Mouse (Mus musculus) heart, postnatal 0 days (tissue): ENCODE measurements around the gene Rnaseh2b. TPM values are rescaled to one million over a fixed set of nuclear protein-coding genes. Genes with fewer than 3 reads are reported as not detected.

Source experiments
- ATAC-seq: fragments of 200-750 bp; cut with Nextera tagmentation; 2 replicates; pipeline ENCODE4 v1.8.0; 2017; ENCODE audit warnings: low read depth, moderate number of reproducible peaks, moderate library complexity; ENCODE audit not compliant: insufficient read depth
- DNase-seq: peaks from one replicate; pipeline ENCODE4 v3.0.0-alpha.2; 2016; ENCODE audit warnings: low spot score
- H3K27ac ChIP-seq: fragments of 300-500 bp; sonication (generic); 2 replicates; pipeline ENCODE4 v1.5.1; 2014; ENCODE audit warnings: low read depth, mild to moderate bottlenecking
- H3K27me3 ChIP-seq: fragments of 300-500 bp; sonication (generic); 2 replicates; pipeline ENCODE4 v1.6.1; 2014; ENCODE audit warnings: low read length, mixed read lengths; ENCODE audit not compliant: control insufficient read depth, insufficient read depth
- H3K36me3 ChIP-seq: fragments of 300-500 bp; sonication (generic); replicated peaks from 2 replicates; pipeline ENCODE4 v1.6.1; 2014; ENCODE audit warnings: low read length, mixed read lengths; ENCODE audit not compliant: control insufficient read depth, insufficient read depth
- H3K4me1 ChIP-seq: fragments of 300-500 bp; sonication (generic); 2 replicates; pipeline ENCODE4 v1.6.1; 2014; ENCODE audit warnings: antibody characterized with exemption; ENCODE audit not compliant: control insufficient read depth, insufficient read depth
- H3K4me2 ChIP-seq: fragments of 300-500 bp; sonication (generic); 2 replicates; pipeline ENCODE4 v1.6.1; 2014; ENCODE audit warnings: low read depth, mild to moderate bottlenecking, low read length, moderate library complexity
- H3K4me3 ChIP-seq: fragments of 300-500 bp; sonication (generic); 2 replicates; pipeline ENCODE4 v1.5.1; 2014; ENCODE audit warnings: low read depth, low read length
- H3K9ac ChIP-seq: fragments of 300-500 bp; sonication (generic); replicated peaks from 2 replicates; pipeline ENCODE4 v1.6.1; 2014; ENCODE audit warnings: low read depth, low read length, mixed read lengths
- H3K9me3 ChIP-seq: fragments of 300-500 bp; sonication (generic); replicated peaks from 2 replicates; pipeline ENCODE4 v1.6.1; 2016; ENCODE audit warnings: low read length; ENCODE audit not compliant: control insufficient read depth
- CTCF ChIP-seq: IDR thresholded peaks from 2 replicates; pipeline ENCODE4 v1.5.1; 2016; ENCODE audit warnings: antibody characterized with exemption, control low read depth, low read depth
- EP300 ChIP-seq: IDR thresholded peaks from 2 replicates; pipeline ENCODE4 v1.6.1; 2016; ENCODE audit warnings: antibody characterized with exemption, low read depth
- WGBS: fragments of 180-500 bp; shearing (Covaris S2); extraction: QIAGEN DNeasy Blood & Tissue Kit; methylation state at CpG from one replicate; pipeline ENCODE4 v1.1.7; 2014; 5-methylcytosine and 5-hydroxymethylcytosine counted together
- polyA plus RNA-seq: library from polyadenylated mRNA; unstranded; fragments of >200 nt; fragmentation: Nextera tagmentation; extraction: Ambion mirVana; gene quantifications from 2 replicates; pipeline ENCODE4 v1.2.1, GENCODE M21; 2015
- total RNA-seq: library from RNA; depleted of rRNA; stranded (reverse); fragments of >200 nt; gene quantifications from 2 replicates; pipeline ENCODE4 v1.2.3, GENCODE M21; 2014; ENCODE audit warnings: low replicate concordance

Rnaseh2b gene
- total and polyA plus RNA-seq, 2 experiments from 2014 or later: 23.9 to 38.0 TPM

DNA sequence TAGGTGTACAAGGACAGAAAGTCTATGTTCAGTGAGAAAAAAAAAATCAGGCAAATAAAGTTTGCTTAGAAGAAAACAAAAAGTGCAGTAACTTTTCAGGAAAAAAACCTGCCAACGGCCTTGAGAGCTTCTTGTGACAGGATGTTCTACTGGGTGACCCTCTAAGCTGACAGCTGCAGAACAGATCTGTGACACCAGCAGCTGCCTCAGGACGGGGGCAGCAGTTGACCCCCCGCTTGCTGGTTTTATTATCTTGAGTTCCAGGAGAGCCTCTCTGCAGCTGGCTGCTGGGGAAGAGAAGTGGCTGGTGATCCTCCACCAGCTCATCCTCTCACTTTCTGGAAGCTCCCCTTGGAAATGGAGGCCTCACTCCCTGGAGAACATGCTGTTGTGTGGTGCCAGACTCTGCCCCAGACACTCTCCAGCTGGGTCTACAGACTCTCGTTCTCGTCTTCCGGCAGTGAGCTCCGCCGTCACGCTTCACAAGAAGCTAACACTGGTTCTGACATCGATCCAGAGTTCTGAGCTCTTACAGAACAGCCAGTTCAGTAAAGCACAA lies 33.3 kb upstream of the Rnaseh2b start:
- Histone ChIP-seq H3K4me3 (no peak overlapping the region), H3K9me3 (no peaks in the 10 kb centered on the region), H3K9ac (no peak overlapping the region), H3K4me2 (0 out of 2 replicates have a peak overlapping the region, but pooled peaks have one; percentile 9), H3K4me1 (peaks cover 6% of the 10 kb centered on the region; the same call in 1 of the 2 replicates), H3K36me3 (no peaks in the 10 kb centered on the region), H3K27me3 (no peaks in the 10 kb centered on the region), H3K27ac (peak overlapping the region; percentile 39)
- TF ChIP-seq EP300 (no peak), CTCF (no peak)
- DNase-seq (peak; percentile 8), ATAC-seq (peak; percentile 41; the same call in 1 of the 2 replicates)
- WGBS: 37% methylated on average over 10 of the region's 10 CpGs

DNA sequence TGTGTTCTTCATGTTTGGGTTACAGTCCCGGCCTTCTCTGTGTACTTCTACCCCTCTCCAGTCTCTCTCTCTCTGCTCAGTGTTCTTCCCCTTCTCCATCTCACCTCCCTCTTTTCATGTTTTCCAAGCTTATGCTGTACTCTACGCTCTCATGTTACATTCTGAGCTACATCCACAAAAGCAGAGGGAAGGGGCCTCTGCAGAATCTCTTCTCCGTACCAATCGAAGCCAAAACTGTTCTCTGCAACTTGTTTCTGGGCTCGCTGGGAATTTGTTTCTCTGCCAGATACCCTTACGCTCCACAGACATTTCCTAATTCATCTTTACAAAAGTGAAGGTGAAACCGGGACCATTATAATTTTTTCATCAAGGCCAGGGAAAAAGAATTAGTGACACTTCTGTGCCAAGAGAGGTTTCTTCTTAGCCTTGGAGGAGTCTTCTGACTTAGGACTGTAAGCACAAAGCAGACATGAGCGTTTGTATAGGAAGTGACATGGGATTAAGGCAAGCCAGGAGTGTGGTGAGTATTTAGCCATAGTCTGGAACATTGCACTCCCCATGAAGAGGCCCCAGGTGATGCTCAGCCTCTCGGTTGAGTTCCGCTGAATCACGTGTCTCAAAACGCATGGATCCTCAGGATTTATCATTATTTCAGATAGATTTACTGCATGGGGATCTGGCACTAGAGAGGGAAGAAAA lies 21.5 kb upstream of the Rnaseh2b start:
- Histone ChIP-seq H3K4me3 (no peak overlapping the region), H3K9ac (no peak overlapping the region), H3K27me3 (no peaks in the 10 kb centered on the region), H3K4me2 (no peak overlapping the region), H3K4me1 (no peaks in the 10 kb centered on the region), H3K9me3 (no peaks in the 10 kb centered on the region), H3K36me3 (no peaks in the 10 kb centered on the region), H3K27ac (no peak overlapping the region)
- TF ChIP-seq EP300 (no peak), CTCF (no peak)
- no peak for DNase-seq
- WGBS: 84% methylated on average over 12 of the region's 12 CpGs
- no peak for ATAC-seq

DNA sequence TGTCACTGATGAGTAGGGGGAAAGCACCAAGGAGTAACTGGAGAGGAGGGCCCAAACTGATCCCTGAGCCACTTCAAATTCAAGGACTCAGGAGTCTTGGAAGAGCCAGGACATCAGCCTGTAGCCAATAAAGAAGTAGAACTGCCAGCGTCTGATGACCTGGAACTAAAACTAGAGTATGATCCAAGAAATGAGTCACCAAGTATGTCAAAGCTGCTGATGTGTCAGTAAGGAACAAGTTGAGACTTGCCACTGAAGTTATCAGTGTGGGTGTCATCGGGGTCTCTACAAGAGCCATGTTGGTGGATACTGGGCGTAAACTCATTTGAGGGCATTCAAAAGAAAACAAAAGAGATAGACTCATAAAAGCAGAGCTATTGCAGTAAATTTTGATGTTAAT lies 18.8 kb upstream of the Rnaseh2b start:
- Histone ChIP-seq H3K36me3 (no peaks in the 10 kb centered on the region), H3K4me3 (no peak overlapping the region), H3K9ac (no peak overlapping the region), H3K4me1 (no peaks in the 10 kb centered on the region), H3K27me3 (no peaks in the 10 kb centered on the region), H3K4me2 (no peak overlapping the region), H3K9me3 (no peaks in the 10 kb centered on the region), H3K27ac (no peak overlapping the region)
- WGBS: 65% methylated on average over 3 of the region's 3 CpGs
- DNase-seq (no peak), ATAC-seq (no peak)
- TF ChIP-seq CTCF (no peak), EP300 (no peak)

DNA sequence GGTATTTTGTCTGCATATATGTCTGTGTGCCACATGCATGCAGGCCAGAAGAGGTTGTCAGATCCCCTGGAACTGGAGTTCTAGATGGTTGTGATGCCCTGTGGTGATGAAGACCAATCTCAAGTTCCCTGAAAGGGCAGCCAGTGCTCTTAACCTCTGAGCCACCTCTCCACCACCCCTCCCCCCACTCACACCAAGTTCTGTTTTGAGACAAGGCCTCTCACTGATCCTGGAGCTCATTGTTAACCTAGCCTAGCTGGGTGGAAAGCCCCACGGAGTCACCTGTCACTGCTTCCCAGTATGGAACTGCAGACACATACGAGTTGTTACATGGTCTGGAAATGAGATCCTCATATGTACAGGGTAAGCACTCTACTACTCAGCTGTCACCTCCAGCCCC lies 9.4 kb upstream of the Rnaseh2b start:
- TF ChIP-seq CTCF (no peak), EP300 (no peak)
- Histone ChIP-seq H3K4me1 (no peaks in the 10 kb centered on the region), H3K9me3 (no peaks in the 10 kb centered on the region), H3K4me2 (no peak overlapping the region), H3K36me3 (no peaks in the 10 kb centered on the region), H3K27me3 (no peaks in the 10 kb centered on the region), H3K9ac (no peak overlapping the region), H3K27ac (no peak overlapping the region), H3K4me3 (no peak overlapping the region)
- 55% methylated on average over 2 of the region's 2 CpGs for WGBS
- no peak for ATAC-seq
- DNase-seq: no peak

DNA sequence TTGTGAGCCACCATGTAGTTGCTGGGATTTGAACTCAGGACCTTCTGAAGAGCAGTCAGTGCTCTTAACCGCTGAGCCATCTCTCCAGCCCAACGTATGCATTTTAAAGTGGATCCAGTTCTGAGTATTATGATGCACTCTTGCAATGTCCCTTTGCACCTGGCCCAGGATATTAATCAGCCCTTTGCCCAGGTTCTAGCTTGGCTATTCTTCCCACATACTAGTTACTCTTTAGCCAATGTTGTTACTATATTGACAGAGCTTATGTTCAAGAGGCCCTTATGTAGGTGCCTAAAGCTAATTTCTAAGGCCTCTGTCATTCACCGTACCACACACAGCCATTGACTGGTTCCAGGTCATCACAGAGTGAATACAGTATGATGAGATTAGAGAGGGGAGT lies 3.7 kb upstream of the Rnaseh2b start:
- no peak overlapping the region for H3K27ac ChIP-seq
- WGBS: 87% methylated on average over 3 of the region's 3 CpGs
- H3K9ac ChIP-seq: no peak overlapping the region
- TF ChIP-seq EP300: no peak
- no peak for TF ChIP-seq CTCF
- DNase-seq: no peak
- H3K27me3 ChIP-seq: no peaks in the 10 kb centered on the region
- peaks cover 9% of the 10 kb centered on the region for H3K4me1 ChIP-seq
- ATAC-seq: no peak
- H3K9me3 ChIP-seq: no peaks in the 10 kb centered on the region
- no peaks in the 10 kb centered on the region for H3K36me3 ChIP-seq
- H3K4me2 ChIP-seq: no peak overlapping the region
- no peak overlapping the region for H3K4me3 ChIP-seq
